In genomic region chr11:102034887-102035286, GRCm38 (mm10) we compare ENCODE assay signal across 22 mouse cellular contexts. TPM values are rescaled to one million over a fixed set of nuclear protein-coding genes. Genes with fewer than 3 reads are reported as not detected.
DNase-seq lines count a peak whose midpoint lies in the region; ATAC-seq lines count a peak whose summit lies in the region.
"Had no signal": no experiment of that assay in that cellular context is flagged by ENCODE, and none has a peak within 500 bp of the region (broad histone marks: within the 10 kb centered on the region; RNA-seq: fewer than 3 reads in every experiment).

No protein-coding gene starts in this region.

- WGBS in heart, embryonic 11.5 days (ENCODE audit: insufficient replicate concordance): 74% methylated on average over 8 of the region's 8 CpGs
- WGBS in limb, embryonic 10.5 days: 82% methylated on average over 8 of the region's 8 CpGs

- H3K4me2 ChIP-seq in heart, embryonic 11.5 days: no peak overlapping the region
- H3K4me2 ChIP-seq: embryonic facial prominence, embryonic 13.5 days; heart, embryonic 15.5 days; hindbrain, embryonic 15.5 days; limb, embryonic 12.5 days; liver, embryonic 15.5 days; midbrain, embryonic 12.5 days had no signal

- no peak overlapping the region for H3K27ac ChIP-seq in heart, embryonic 11.5 days (ENCODE audit: low read depth, low read length)
- H3K27ac ChIP-seq in limb, embryonic 10.5 days: no peak overlapping the region
- H3K27ac ChIP-seq: embryonic facial prominence, embryonic 13.5 days; heart, embryonic 15.5 days; hindbrain, embryonic 15.5 days; limb, embryonic 12.5 days; liver, embryonic 15.5 days; midbrain, embryonic 12.5 days; stomach, postnatal 0 days had no signal

- no peak overlapping the region for H3K9ac ChIP-seq in heart, embryonic 11.5 days (ENCODE audit: low read depth, low read length)
- H3K9ac ChIP-seq: embryonic facial prominence, embryonic 13.5 days; heart, embryonic 15.5 days; hindbrain, embryonic 15.5 days; limb, embryonic 12.5 days; liver, embryonic 15.5 days; midbrain, embryonic 12.5 days had no signal

- no peaks in the 10 kb centered on the region for H3K36me3 ChIP-seq in heart, embryonic 11.5 days (ENCODE audit: control insufficient read depth, insufficient read depth, low read length)
- no peaks in the 10 kb centered on the region for H3K36me3 ChIP-seq in limb, embryonic 10.5 days
- H3K36me3 ChIP-seq: embryonic facial prominence, embryonic 13.5 days; heart, embryonic 15.5 days; hindbrain, embryonic 15.5 days; limb, embryonic 12.5 days; liver, embryonic 15.5 days; midbrain, embryonic 12.5 days had no signal

- no peaks in the 10 kb centered on the region for H3K9me3 ChIP-seq in heart, embryonic 11.5 days (replicated peaks; ENCODE audit: control insufficient read depth, low read length)
- no peaks in the 10 kb centered on the region for H3K9me3 ChIP-seq in limb, embryonic 10.5 days (replicated peaks)
- H3K9me3 ChIP-seq: embryonic facial prominence, embryonic 13.5 days; heart, embryonic 15.5 days; hindbrain, embryonic 15.5 days; limb, embryonic 12.5 days; liver, embryonic 15.5 days; midbrain, embryonic 12.5 days had no signal

- no peak overlapping the region for H3K4me3 ChIP-seq in heart, embryonic 11.5 days (ENCODE audit: low read depth, low read length)
- no peak overlapping the region for H3K4me3 ChIP-seq in limb, embryonic 10.5 days
- H3K4me3 ChIP-seq: embryonic facial prominence, embryonic 13.5 days; heart, embryonic 15.5 days; hindbrain, embryonic 15.5 days; limb, embryonic 12.5 days; liver, embryonic 15.5 days; midbrain, embryonic 12.5 days had no signal

- no peak for ATAC-seq in heart, embryonic 11.5 days (replicated peaks; ENCODE audit: insufficient number of reproducible peaks, low FRiP score, low TSS enrichment)

- H3K4me1 ChIP-seq in heart, embryonic 11.5 days (ENCODE audit: control insufficient read depth, insufficient read depth, low read length): no peaks in the 10 kb centered on the region
- H3K4me1 ChIP-seq in limb, embryonic 10.5 days: no peaks in the 10 kb centered on the region
- H3K4me1 ChIP-seq: limb, embryonic 12.5 days had no signal

- peak; percentile 75 for DNase-seq in heart, adult 11 months
- peak; percentile 48 for DNase-seq in ovary, postnatal 36 days (ENCODE audit: low spot score)
- no peak for DNase-seq in ovary, postnatal 14 days (ENCODE audit: low spot score)
- peak; percentile 90 for DNase-seq in cerebellum, postnatal 25 days
- DNase-seq in limb, embryonic 10.5 days (ENCODE audit: low spot score): no peak
- no peak for DNase-seq in lung, postnatal 25 days (ENCODE audit: low spot score)
- DNase-seq: adrenal gland, postnatal 25 days; gastrocnemius, postnatal 25 days; kidney, adult 2 months; kidney, postnatal 4 days; lung, postnatal 36 days; spleen, adult 18-20 months; thymus, postnatal 36 days had no signal

- H3K27me3 ChIP-seq in heart, embryonic 11.5 days (ENCODE audit: control insufficient read depth, insufficient read depth, low read length): 0 out of 2 replicates have a peak, but pooled peaks cover 2% of the 10 kb centered on the region
- H3K27me3 ChIP-seq in limb, embryonic 10.5 days (ENCODE audit: low read depth, poor library complexity, severe bottlenecking): 0 out of 2 replicates have a peak, but pooled peaks cover 7% of the 10 kb centered on the region
- H3K27me3 ChIP-seq: heart, embryonic 15.5 days; hindbrain, embryonic 15.5 days; limb, embryonic 12.5 days had no signal

RNA-seq across cellular contexts. Expression of gene Cd300lg, which starts 6.4 kb away (rescaled TPM):
- 0.70 and 0.79 TPM in 2 replicates for polyA plus RNA-seq in heart, embryonic 11.5 days (2014; fragmentation: Nextera tagmentation; extraction: Ambion mirVana)
- 0.38 and 0.45 TPM in 2 replicates for polyA plus RNA-seq in limb, embryonic 10.5 days (2016; fragmentation: Nextera tagmentation; extraction: Ambion mirVana)
- polyA plus RNA-seq: C2C12 had no signal

RNA-seq across cellular contexts. Expression of gene Mpp3, which starts 6.6 kb away (rescaled TPM):
- polyA plus RNA-seq in heart, embryonic 11.5 days (2014; fragmentation: Nextera tagmentation; extraction: Ambion mirVana): 2.7 and 3.4 TPM in 2 replicates
- polyA plus RNA-seq in limb, embryonic 10.5 days (2016; fragmentation: Nextera tagmentation; extraction: Ambion mirVana): 17.7 and 18.4 TPM in 2 replicates

RNA-seq across cellular contexts. Expression of gene Dusp3, which starts 48.1 kb away (rescaled TPM):
- polyA plus RNA-seq in heart, embryonic 11.5 days (2014; fragmentation: Nextera tagmentation; extraction: Ambion mirVana): 49.2 and 49.4 TPM in 2 replicates
- 9.2 TPM in 2 replicates for polyA plus RNA-seq in limb, embryonic 10.5 days (2016; fragmentation: Nextera tagmentation; extraction: Ambion mirVana)

RNA-seq across cellular contexts. Expression of gene Cfap97d1, which starts 50.8 kb away (rescaled TPM):
- not detected in 2 replicates for polyA plus RNA-seq in heart, embryonic 11.5 days (2014; fragmentation: Nextera tagmentation; extraction: Ambion mirVana)
- not detected in 2 replicates for polyA plus RNA-seq in limb, embryonic 10.5 days (2016; fragmentation: Nextera tagmentation; extraction: Ambion mirVana)
- polyA plus RNA-seq: C2C12; embryonic facial prominence, embryonic 13.5 days; heart, embryonic 15.5 days; hindbrain, embryonic 15.5 days; kidney, adult 2 months; limb, embryonic 12.5 days; liver, embryonic 15.5 days; midbrain, embryonic 12.5 days; stomach, postnatal 0 days had no signal

RNA-seq across cellular contexts. Expression of gene Mpp2, which starts 53.4 kb away (rescaled TPM):
- 9.7 and 11.4 TPM in 2 replicates for polyA plus RNA-seq in heart, embryonic 11.5 days (2014; fragmentation: Nextera tagmentation; extraction: Ambion mirVana)
- polyA plus RNA-seq in limb, embryonic 10.5 days (2016; fragmentation: Nextera tagmentation; extraction: Ambion mirVana): 11.5 and 16.6 TPM in 2 replicates

Comparison
In these comparisons a context has a peak if more than half of its experiments do, and no peak if none do; other contexts are left out.
1. DNase-seq: peak in heart, adult 11 months (single experiment), ovary, postnatal 36 days (single experiment) and cerebellum, postnatal 25 days (2 of 2); none in ovary, postnatal 14 days (single experiment), limb, embryonic 10.5 days (single experiment) and lung, postnatal 25 days (single experiment).